Mouse (Mus musculus): ENCODE measurements around the gene Ipp. TPM values are rescaled to one million over a fixed set of nuclear protein-coding genes. Genes with fewer than 3 reads are reported as not detected.

The Ipp gene
- total and polyA plus RNA-seq, 3 experiments: 14.4 to 20.8 (median 17.3) TPM

- in situ Hi-C loops (cut with MboI; ENCODE audit: low pct_ligation_motif_present, low pct_unique_long_range_greater_than_20kb, low sequenced_read_pairs): no loop called here
- Histone ChIP-seq H3K36me3 (replicated peaks in 1 of 2; ENCODE audit: control insufficient read depth in 1 of 2, insufficient read depth in 1 of 2, low read length in 1 of 2) (peaks cover 11 to 34% of the 10 kb centered on the region in 2 experiments), H3K27ac (ENCODE audit: insufficient read depth, low read depth) (no peak overlapping the region), H3K9ac (ENCODE audit: insufficient read depth, low read depth) (no peak overlapping the region), H3K79me2 (replicated peaks; ENCODE audit: control insufficient read depth, extremely low read depth, insufficient read depth, poor library complexity, severe bottlenecking) (no peaks in the 10 kb centered on the region), H3K4me3 (replicated peaks in 1 of 3; ENCODE audit: low read depth in 2 of 3, low read length in 2 of 3, poor library complexity in 1 of 3) (no peak overlapping the region), H3K4me2 (ENCODE audit: insufficient read depth, low read depth, poor library complexity, severe bottlenecking) (no peak overlapping the region), H3K4me1 (ENCODE audit: control insufficient read depth in 1 of 2, insufficient read depth in 2 of 2) (no peaks in the 10 kb centered on the region), H3K27me3 (replicated peaks) (no peaks in the 10 kb centered on the region), H3K9me3 (replicated peaks; ENCODE audit: low read length) (no peaks in the 10 kb centered on the region)
- DNase-seq (ENCODE audit: extremely low read depth): no peak
- dilution Hi-C loops (cut with MboI; ENCODE audit: extremely low pct_ligation_motif_present, extremely low pct_unique_long_range_greater_than_20kb, low sequenced_read_pairs): no loop called here
- no peak for TF ChIP-seq ETS1 (conservative IDR thresholded peaks at IDR 0.05; ENCODE audit: low read depth, low read length)
- TF ChIP-seq IRF4 (IDR thresholded peaks at IDR 0.05; ENCODE audit: low read depth, low read length): no peak
- no peak for TF ChIP-seq MYC (IDR thresholded peaks at IDR 0.05; ENCODE audit: low read depth, low read length)
- no peak for TF ChIP-seq UBTF (IDR thresholded peaks at IDR 0.05; ENCODE audit: low read depth, low read length)
- TF ChIP-seq HCFC1 (IDR thresholded peaks at IDR 0.05; ENCODE audit: low read depth, low read length): no peak
- no peak for TF ChIP-seq PAX5 (IDR thresholded peaks at IDR 0.05; ENCODE audit: low read length)
- no peak for TF ChIP-seq JUND (conservative IDR thresholded peaks at IDR 0.05; ENCODE audit: low read depth, low read length)
- TF ChIP-seq CHD1 (IDR thresholded peaks at IDR 0.05; ENCODE audit: low read depth, low read length): no peak
- TF ChIP-seq ELF1 (IDR thresholded peaks at IDR 0.05; ENCODE audit: low read depth, low read length): no peak
- no peak for TF ChIP-seq BHLHE40 (IDR thresholded peaks at IDR 0.05; ENCODE audit: low read depth, low read length)
- no peak for TF ChIP-seq USF2 (conservative IDR thresholded peaks at IDR 0.05; ENCODE audit: low read depth, low read length)
- no peak for TF ChIP-seq TBP (conservative IDR thresholded peaks at IDR 0.05; ENCODE audit: low read depth, low read length)
- no peak for TF ChIP-seq KAT2A (IDR thresholded peaks at IDR 0.05; ENCODE audit: insufficient replicate concordance, low read length)
- TF ChIP-seq RCOR1 (conservative IDR thresholded peaks at IDR 0.05; ENCODE audit: low read depth, low read length): no peak
- no peak for TF ChIP-seq CTCF (conservative IDR thresholded peaks at IDR 0.05 in 1 of 2, IDR thresholded peaks at IDR 0.05 in 1 of 2; ENCODE audit: low read depth in 2 of 2, low read length in 2 of 2)
- TF ChIP-seq USF1 (IDR thresholded peaks at IDR 0.05; ENCODE audit: low read depth, low read length): no peak
Measured at GRCm38 (mm10) chr4:116537737-116538136, 30.4 kb downstream of the Ipp start.

GRCm38 (mm10) chr4:116550432-116550831 lies 43.1 kb downstream of the Ipp start:
- Histone ChIP-seq H3K4me3 (replicated peaks in 1 of 3; ENCODE audit: low read depth in 2 of 3, low read length in 2 of 3, poor library complexity in 1 of 3) (no peak overlapping the region), H3K79me2 (replicated peaks; ENCODE audit: control insufficient read depth, extremely low read depth, insufficient read depth, poor library complexity, severe bottlenecking) (peaks cover 4% of the 10 kb centered on the region), H3K9ac (ENCODE audit: insufficient read depth, low read depth) (no peak overlapping the region), H3K27ac (ENCODE audit: insufficient read depth, low read depth) (no peak overlapping the region), H3K36me3 (replicated peaks in 1 of 2; ENCODE audit: control insufficient read depth in 1 of 2, insufficient read depth in 1 of 2, low read length in 1 of 2) (peaks cover 16 to 38% of the 10 kb centered on the region in 2 experiments), H3K9me3 (replicated peaks; ENCODE audit: low read length) (no peaks in the 10 kb centered on the region), H3K4me1 (ENCODE audit: control insufficient read depth in 1 of 2, insufficient read depth in 2 of 2) (no peaks in the 10 kb centered on the region), H3K27me3 (replicated peaks) (no peaks in the 10 kb centered on the region), H3K4me2 (ENCODE audit: insufficient read depth, low read depth, poor library complexity, severe bottlenecking) (no peak overlapping the region)
- TF ChIP-seq RAD21 (IDR thresholded peaks at IDR 0.05; ENCODE audit: low read depth, low read length) (no peak), POLR2A (IDR thresholded peaks at IDR 0.05; ENCODE audit: low read depth, low read length) (no peak), TCF12 (IDR thresholded peaks at IDR 0.05; ENCODE audit: low read depth, low read length) (no peak), MYC (IDR thresholded peaks at IDR 0.05; ENCODE audit: low read depth, low read length) (no peak), CTCF (conservative IDR thresholded peaks at IDR 0.05 in 1 of 2, IDR thresholded peaks at IDR 0.05 in 1 of 2; ENCODE audit: low read depth in 2 of 2, low read length in 2 of 2) (no peak), NRF1 (IDR thresholded peaks at IDR 0.05; ENCODE audit: low read depth, low read length) (no peak), ETS1 (conservative IDR thresholded peaks at IDR 0.05; ENCODE audit: low read depth, low read length) (no peak), POLR2AphosphoS2 (IDR thresholded peaks at IDR 0.05; ENCODE audit: low read depth, low read length) (no peak), PAX5 (IDR thresholded peaks at IDR 0.05; ENCODE audit: low read length) (no peak), JUN (IDR thresholded peaks at IDR 0.05; ENCODE audit: insufficient read depth, low read depth, low read length) (no peak), SIN3A (IDR thresholded peaks at IDR 0.05; ENCODE audit: low read length) (no peak), ELF1 (IDR thresholded peaks at IDR 0.05; ENCODE audit: low read depth, low read length) (no peak), CHD2 (IDR thresholded peaks at IDR 0.05; ENCODE audit: low read length) (no peak), BHLHE40 (IDR thresholded peaks at IDR 0.05; ENCODE audit: low read depth, low read length) (no peak), KAT2A (IDR thresholded peaks at IDR 0.05; ENCODE audit: insufficient replicate concordance, low read length) (no peak), ZNF384 (IDR thresholded peaks at IDR 0.05; ENCODE audit: low read depth, low read length) (no peak), GABPA (IDR thresholded peaks at IDR 0.05; ENCODE audit: insufficient replicate concordance, low read depth, low read length) (no peak), ZC3H11A (IDR thresholded peaks at IDR 0.05; ENCODE audit: low read depth, low read length) (no peak), EP300 (IDR thresholded peaks at IDR 0.05; ENCODE audit: low read length) (no peak), E2F4 (IDR thresholded peaks at IDR 0.05; ENCODE audit: insufficient replicate concordance, low read depth, low read length) (no peak)
- DNase-seq (ENCODE audit: extremely low read depth): no peak
- dilution Hi-C loops (cut with MboI; ENCODE audit: extremely low pct_ligation_motif_present, extremely low pct_unique_long_range_greater_than_20kb, low sequenced_read_pairs): no loop called here
- in situ Hi-C loops (cut with MboI; ENCODE audit: low pct_ligation_motif_present, low pct_unique_long_range_greater_than_20kb, low sequenced_read_pairs): no loop called here

Measured in CH12.LX (cell line).